Mouse (Mus musculus) hematopoietic stem cell, adult 5-6 weeks (primary cell): ENCODE results near the gene Lmntd2. TPM values are rescaled to one million over a fixed set of nuclear protein-coding genes. Genes with fewer than 3 reads are reported as not detected.
A peak's percentile ranks its signal among the peaks of the same experiment; 100 is the strongest.

Experiments
- ATAC-seq, 2 experiments: fragments of 125-278 bp in 1 of 2; replicated peaks in 1 of 2; 2 replicates each; pipeline ENCODE4 v1.8.0; 2016 to 2017; ENCODE audit warnings: inconsistent platforms in 2 of 2, mild to moderate bottlenecking in 2 of 2, moderate number of reproducible peaks in 2 of 2, low read depth in 1 of 2, moderate TSS enrichment in 1 of 2; ENCODE audit not compliant: low FRiP score in 2 of 2, poor library complexity in 2 of 2, severe bottlenecking in 2 of 2, insufficient read depth in 1 of 2, low TSS enrichment in 1 of 2
- total RNA-seq: library from RNA; stranded (forward); fragments of 172-1452, 232-1000 nt; gene quantifications from 2 replicates; pipeline ENCODE4 v1.2.3, GENCODE M21; 2017

The Lmntd2 gene
- total RNA-seq, 1 experiment from 2014 or later = not detected

GRCm38 (mm10) chr7:141195754-141196153 lies 18.1 kb downstream of the Lmntd2 start:
- no peak for ATAC-seq

GRCm38 (mm10) chr7:141194830-141195229 lies 19.1 kb downstream of the Lmntd2 start:
- ATAC-seq = peak; percentile 69 to 70

DNA sequence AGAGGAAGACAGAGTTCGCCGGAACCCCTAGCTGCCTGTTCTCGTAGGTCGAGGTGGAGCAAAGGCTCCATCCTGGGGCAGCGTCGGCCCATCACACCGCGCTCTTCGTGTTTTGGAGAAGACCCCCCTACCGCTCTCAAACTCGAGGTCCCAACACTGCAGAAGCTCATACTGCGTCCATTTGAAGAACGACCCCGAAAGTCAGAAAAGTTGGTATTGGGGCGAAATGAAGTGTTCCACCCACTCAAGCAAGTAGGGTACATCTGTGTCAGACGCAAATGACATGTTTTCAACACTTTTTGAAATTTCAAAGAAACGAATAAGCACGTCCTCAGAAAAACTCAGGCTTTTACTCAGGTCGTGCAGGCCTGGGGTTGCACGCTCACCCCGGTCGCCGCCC lies 19.5 kb downstream of the Lmntd2 start:
- ATAC-seq = no peak

DNA sequence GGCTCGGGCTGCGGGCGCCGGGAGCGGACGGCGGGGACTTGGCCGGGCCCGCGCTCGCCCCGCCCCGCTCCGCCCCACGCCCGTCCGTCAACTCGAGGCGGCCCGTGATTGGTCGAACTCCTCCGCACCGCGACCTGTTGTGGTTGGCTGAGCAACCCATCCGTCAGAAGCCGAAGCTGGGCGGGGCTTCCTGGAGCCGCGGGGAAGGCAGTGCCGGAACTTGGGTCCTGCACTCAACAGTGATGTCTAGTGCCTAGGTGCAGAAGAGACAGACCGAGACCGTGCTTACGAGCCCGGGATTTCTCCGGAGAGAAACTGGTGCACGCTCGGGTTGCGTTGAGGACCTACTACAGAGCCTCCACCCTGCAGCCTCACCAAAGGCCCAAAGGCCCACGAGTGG lies 19.9 kb downstream of the Lmntd2 start, which contains the start of the genes Hras and Lrrc56:
Hras (minus strand) TSS at position 58 of the 400 bp plus-strand sequence.
Lrrc56 (plus strand) TSS at position 210 of the 400 bp plus-strand sequence.
- ATAC-seq = peak; percentile 94 to 96

DNA sequence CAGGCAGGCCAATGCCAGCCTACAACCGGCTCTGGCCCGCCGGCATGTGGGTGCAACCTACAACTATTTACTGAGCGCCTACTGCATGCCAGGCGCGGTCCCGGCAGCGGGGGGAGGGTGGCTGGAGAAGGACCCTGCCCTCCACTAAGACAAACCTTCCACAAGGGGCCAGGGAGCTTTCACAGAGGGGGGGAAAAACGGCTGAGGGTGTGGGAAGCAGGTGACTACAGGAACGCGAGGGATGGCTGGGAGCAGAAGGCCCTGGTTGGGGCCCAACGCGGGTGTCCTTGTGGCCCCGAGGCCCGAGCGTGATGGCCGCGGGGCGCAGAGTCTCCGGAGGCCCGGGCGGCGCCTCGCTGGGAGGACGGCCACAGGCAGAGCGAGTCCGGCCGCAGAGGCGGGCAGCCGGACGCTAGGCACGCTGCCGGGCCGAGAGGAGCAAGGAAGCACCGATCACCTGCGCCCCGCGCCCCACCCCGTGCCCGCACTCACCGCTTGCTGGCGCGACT lies 20.5 kb downstream of the Lmntd2 start:
- no peak for ATAC-seq

DNA sequence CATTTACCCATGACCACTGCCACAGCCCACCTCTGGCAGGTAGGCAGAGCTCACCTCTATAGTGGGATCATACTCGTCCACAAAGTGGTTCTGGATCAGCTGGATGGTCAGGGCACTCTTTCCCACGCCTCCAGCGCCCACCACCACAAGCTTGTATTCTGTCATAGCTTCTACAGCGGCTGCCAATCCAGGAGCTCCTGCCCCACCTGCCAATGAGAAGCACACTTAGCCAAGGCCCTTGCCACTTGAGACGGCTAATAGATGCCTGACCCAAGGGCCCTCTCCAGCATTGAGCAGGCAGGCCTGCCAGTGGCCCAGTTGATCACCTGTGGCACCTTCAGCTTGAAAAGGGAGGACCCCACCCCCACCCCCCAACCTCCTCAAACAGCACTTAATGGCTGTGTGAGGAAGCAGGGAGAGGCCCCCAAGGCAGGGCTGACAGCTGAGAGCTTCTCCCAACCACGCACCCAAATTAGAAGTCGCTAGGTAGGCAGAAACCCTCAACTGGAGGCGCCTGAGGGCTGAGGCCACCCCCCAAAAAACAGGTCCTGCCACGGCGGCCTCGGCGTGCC lies 21.0 kb downstream of the Lmntd2 start:
- no peak for ATAC-seq

DNA sequence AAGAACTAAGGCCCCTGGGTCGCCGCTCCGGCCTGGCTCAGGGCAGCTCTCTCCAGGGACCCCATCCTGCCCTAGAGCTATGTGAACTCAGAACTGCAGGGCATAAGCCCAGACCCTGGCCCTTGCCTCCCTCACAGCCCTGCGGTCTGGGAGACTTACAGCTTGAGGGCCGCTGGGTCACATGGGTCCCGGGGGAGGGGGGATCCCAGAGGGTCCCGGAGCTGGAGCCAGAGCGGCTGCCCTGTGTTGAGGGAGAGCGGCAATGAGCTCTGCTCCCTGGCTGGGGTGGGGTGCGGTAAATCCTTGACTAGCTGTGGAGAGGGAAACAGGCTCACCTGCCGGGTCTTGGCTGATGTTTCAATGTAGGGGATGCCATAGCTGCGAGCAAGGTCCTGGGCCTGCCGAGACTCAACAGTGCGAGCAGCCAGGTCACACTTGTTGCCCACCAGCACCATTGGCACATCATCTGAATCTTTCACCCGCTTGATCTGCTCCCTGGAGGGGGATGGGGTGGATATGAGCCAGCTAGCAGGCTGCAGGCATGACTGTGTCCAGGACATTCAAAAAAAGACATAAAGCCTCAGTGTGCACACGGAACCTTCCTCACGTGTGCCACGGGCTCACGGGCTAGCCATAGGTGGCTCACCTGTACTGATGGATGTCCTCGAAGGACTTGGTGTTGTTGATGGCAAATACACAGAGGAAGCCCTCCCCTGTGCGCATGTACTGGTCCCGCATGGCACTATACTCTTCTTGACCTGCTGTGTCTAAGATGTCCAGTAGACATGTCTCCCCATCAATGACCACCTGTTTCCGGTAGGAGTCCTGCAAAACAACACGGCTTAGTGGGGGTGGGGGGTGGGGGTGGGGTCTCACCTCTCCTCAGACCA lies 21.8 kb downstream of the Lmntd2 start:
- ATAC-seq = no peak

GRCm38 (mm10) chr7:141191036-141191435 lies 22.8 kb downstream of the Lmntd2 start:
- no peak for ATAC-seq

- ATAC-seq = no peak
Measured at GRCm38 (mm10) chr7:141190220-141190619, 23.7 kb downstream of the Lmntd2 start.

GRCm38 (mm10) chr7:141188733-141189132 lies 25.1 kb downstream of the Lmntd2 start:
- ATAC-seq = no peak

GRCm38 (mm10) chr7:141188194-141188593 lies 25.7 kb downstream of the Lmntd2 start:
- no peak for ATAC-seq

DNA sequence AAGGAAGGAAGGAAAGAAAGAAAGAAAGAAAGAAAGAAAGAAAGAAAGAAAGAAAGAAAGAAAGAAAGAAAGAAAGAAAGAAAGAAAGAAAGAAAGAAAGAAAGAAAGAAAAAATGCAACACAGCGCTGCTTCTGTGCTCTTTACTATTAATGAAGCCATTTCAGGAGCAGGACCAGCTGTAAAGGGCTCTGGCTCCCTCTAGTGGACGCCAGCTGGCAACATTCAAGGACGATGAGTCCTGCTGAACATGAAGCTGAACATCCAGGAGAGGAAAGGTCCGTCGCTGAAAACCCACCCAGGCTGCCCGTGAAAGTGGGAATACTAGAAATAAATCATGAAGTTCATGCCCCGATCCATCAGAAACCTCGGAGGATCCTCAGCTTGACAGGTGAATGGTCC lies 37.7 kb downstream of the Lmntd2 start:
- ATAC-seq = peak; percentile 48 to 62; a peak in 1 of 4 replicates

DNA sequence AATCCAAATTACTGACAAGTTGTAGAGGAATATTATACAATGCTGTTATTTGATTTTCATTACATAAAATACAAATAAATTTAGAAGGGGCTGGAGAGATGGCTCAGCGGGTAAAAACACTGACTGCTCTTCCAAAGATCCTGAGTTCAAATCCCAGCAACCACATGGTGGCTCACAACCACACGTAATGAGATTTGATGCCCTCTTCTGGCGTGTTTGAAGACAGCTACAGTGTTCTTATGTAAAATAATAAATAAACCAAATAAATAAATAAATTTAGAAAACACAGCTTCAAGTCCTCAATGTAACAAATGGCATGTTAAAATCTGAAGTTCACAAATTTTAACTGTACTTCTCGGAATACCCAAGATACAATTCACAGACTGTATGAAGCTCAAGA lies 38.8 kb downstream of the Lmntd2 start:
- ATAC-seq = no peak

DNA sequence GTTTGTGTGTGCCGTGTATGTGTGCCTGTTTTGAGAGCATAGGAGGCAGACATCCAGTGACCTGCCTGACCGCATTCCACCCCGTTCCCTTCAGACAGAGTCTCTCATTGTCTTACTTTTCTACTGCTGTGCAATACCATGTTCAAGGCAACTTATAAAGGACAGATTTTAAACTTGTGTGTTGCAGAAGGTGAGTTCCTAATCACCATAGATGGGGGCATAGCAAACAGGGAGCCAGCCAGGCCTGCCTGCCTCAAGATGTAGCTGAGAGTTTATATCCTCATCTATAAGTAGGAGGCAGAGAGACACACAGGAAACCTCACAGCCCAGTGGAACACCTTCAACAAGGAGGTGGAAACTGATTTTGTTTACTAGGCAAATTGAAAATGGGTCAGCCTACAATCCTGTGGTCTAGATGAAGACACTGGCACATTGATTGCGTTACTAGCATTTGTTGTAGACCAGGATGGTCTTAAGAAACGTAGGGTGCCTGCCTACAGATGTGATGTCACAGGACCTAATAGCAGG lies 40.5 kb downstream of the Lmntd2 start:
- ATAC-seq = no peak

- peak; percentile 85 to 86 for ATAC-seq
Measured at GRCm38 (mm10) chr7:141172116-141173006, 41.5 kb downstream of the Lmntd2 start, which contains the start of gene Rnh1. Rnh1 (minus strand) TSS chr7:141172857.

- no peak for ATAC-seq
Measured at GRCm38 (mm10) chr7:141169866-141170265, 44.0 kb downstream of the Lmntd2 start.

GRCm38 (mm10) chr7:141169300-141169699 lies 44.6 kb downstream of the Lmntd2 start:
- no peak for ATAC-seq
